Mouse (Mus musculus): Measurements from ENCODE around the gene Ggt7. TPM values are rescaled to one million over a fixed set of nuclear protein-coding genes. Genes with fewer than 3 reads are reported as not detected.
"Not testable (repeated sequence)": the region's sequence is repeated elsewhere in the genome, so short reads cannot be mapped to it uniquely, and the experiment has no call there.

Gene Ggt7
- polyA plus RNA-seq, 1 experiment = 7.0 TPM

DNA sequence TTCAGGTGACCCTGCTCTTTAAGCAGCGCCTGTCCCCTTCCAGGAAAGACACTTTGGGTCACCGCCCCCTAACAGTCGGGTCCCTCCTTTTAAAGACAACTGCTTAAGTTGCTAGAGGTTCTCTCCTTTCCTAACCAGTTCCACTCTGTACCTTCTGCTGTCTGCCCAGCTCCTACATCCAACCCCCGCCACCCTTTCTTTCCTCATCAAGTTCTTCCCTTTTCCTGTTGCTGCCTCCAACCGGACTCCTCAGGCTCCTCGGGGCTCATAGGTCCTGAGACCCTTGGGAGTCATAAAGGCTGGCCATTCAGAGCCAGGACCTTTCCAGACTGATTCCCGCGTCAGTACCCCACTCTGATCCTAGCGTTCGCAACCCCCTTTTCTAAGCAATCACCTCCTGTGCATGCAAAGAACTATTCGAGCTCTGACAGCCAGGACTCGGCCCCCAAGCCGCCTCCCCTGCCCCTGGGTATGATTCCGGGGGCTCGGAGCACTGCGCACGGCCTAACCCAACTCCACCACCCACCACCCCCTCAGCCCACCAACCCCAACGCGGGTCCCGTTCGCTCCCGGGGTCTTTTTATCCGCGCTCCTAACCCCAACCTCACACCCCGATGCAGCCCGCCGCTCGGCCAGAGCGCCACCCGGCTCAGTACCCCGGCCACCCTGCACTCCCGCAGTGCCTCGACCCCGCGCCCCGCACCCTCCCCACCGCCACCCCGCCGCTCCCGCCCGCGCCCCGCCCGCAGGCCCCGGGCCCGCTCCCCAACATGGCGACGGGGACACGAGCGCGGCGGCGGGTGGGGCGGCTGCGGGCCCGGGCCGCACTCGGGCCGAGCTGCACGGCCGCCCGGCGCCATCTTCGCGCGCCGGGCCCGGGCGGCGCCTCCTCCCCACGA lies 45.1 kb downstream of the Ggt7 start:
- TF ChIP-seq CTCF (IDR thresholded peaks at IDR 0.05; ENCODE audit: extremely low read depth, insufficient read length, insufficient replicate concordance, low read depth, low read length) (no peak), POLR2A (IDR thresholded peaks at IDR 0.05; ENCODE audit: low read depth, low read length) (no peak)

DNA sequence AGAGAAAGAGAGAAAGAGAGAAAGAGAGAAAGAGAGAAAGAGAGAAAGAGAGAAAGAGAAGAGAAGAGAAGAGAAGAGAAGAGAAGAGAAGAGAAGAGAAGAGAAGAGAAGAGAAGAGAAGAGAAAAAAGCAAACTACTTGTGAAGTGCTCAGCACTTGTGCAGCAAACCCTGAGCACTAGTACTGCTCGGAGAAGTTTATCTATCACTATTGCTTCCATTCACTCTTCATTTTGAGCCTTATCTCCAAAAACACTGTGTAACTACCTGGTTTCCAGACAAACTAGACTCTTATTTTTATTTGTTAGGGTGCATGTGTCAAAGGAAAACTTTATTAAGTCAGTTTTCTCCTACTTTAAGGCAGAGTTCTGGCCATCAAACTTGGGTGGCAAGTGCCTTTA lies 51.2 kb downstream of the Ggt7 start:
- no peaks in the 10 kb centered on the region; the same call in 1 of the 2 replicates for H3K36me3 ChIP-seq (ENCODE audit: control insufficient read depth, insufficient read depth, low read length)
- no peak overlapping the region for H3K4me3 ChIP-seq (ENCODE audit: low read depth, low read length)
- no peak for TF ChIP-seq CTCF (IDR thresholded peaks at IDR 0.05; ENCODE audit: extremely low read depth, insufficient read length, insufficient replicate concordance, low read depth, low read length)
- TF ChIP-seq POLR2A (IDR thresholded peaks at IDR 0.05; ENCODE audit: low read depth, low read length) = no peak
- H3K27me3 ChIP-seq (ENCODE audit: control insufficient read depth, insufficient read depth, low read length) = no peaks in the 10 kb centered on the region
- no peaks in the 10 kb centered on the region for H3K4me1 ChIP-seq (ENCODE audit: control insufficient read depth, insufficient read depth, insufficient read length, low read length)
- WGBS = 80% methylated on average over 1 of the region's 1 CpGs
- H3K27ac ChIP-seq (ENCODE audit: insufficient read depth, low read depth, low read length) = no peak overlapping the region

More for the DNA sequence above, 45.1 kb downstream of the Ggt7 start:
- 0 out of 2 replicates have a peak, but pooled peaks cover 3% of the 10 kb centered on the region for H3K27me3 ChIP-seq (ENCODE audit: control insufficient read depth, insufficient read depth, low read length)
- H3K36me3 ChIP-seq (ENCODE audit: control insufficient read depth, insufficient read depth, low read length) = no peaks in the 10 kb centered on the region
- H3K4me1 ChIP-seq (ENCODE audit: control insufficient read depth, insufficient read depth, insufficient read length, low read length) = no peaks in the 10 kb centered on the region; the same call in 1 of the 2 replicates
- 1% methylated on average over 70 of the region's 71 CpGs for WGBS
- peak overlapping the region; percentile 65 for H3K27ac ChIP-seq (ENCODE audit: insufficient read depth, low read depth, low read length)
- peak overlapping the region; percentile 90 for H3K4me3 ChIP-seq (ENCODE audit: low read depth, low read length)

GRCm38 (mm10) chr2:155453591-155453990 lies 64.4 kb downstream of the Ggt7 start:
- H3K27ac ChIP-seq (ENCODE audit: insufficient read depth, low read depth, low read length) = no peak overlapping the region
- WGBS = 82% methylated on average over 7 of the region's 7 CpGs
- no peak overlapping the region for H3K4me3 ChIP-seq (ENCODE audit: low read depth, low read length)
- TF ChIP-seq POLR2A (IDR thresholded peaks at IDR 0.05; ENCODE audit: low read depth, low read length) = no peak
- no peak for TF ChIP-seq CTCF (IDR thresholded peaks at IDR 0.05; ENCODE audit: extremely low read depth, insufficient read length, insufficient replicate concordance, low read depth, low read length)
- H3K36me3 ChIP-seq (ENCODE audit: control insufficient read depth, insufficient read depth, low read length) = 0 out of 2 replicates have a peak, but pooled peaks cover 6% of the 10 kb centered on the region
- H3K27me3 ChIP-seq (ENCODE audit: control insufficient read depth, insufficient read depth, low read length) = no peaks in the 10 kb centered on the region
- no peaks in the 10 kb centered on the region for H3K4me1 ChIP-seq (ENCODE audit: control insufficient read depth, insufficient read depth, insufficient read length, low read length)

DNA sequence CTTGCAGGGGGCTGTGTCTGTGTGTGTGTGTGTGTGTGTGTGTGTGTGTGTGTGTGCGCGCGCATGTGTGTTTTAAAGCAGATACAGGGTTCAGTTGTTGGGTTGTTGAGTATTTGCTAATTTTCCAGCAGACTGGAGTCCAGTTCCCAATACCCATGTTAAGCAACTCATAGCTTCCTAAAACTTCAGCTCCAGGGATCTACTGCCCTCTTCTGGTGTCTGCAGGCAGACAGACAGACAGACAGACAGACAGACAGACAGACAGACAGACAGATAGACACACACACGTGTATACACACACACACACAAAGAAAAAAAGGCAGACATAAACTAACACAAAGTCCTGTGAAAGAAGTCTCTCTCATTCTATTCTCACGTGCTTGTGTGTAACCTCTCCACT lies 66.8 kb downstream of the Ggt7 start:
- 86% methylated on average over 5 of the region's 5 CpGs for WGBS
- Histone ChIP-seq H3K27me3 (ENCODE audit: control insufficient read depth, insufficient read depth, low read length) (no peaks in the 10 kb centered on the region), H3K27ac (ENCODE audit: insufficient read depth, low read depth, low read length) (no peak overlapping the region), H3K36me3 (ENCODE audit: control insufficient read depth, insufficient read depth, low read length) (0 out of 2 replicates have a peak, but pooled peaks cover 6% of the 10 kb centered on the region), H3K4me3 (ENCODE audit: low read depth, low read length) (no peak overlapping the region), H3K4me1 (ENCODE audit: control insufficient read depth, insufficient read depth, insufficient read length, low read length) (no peaks in the 10 kb centered on the region)
- TF ChIP-seq CTCF (IDR thresholded peaks at IDR 0.05; ENCODE audit: extremely low read depth, insufficient read length, insufficient replicate concordance, low read depth, low read length) = no peak
- no peak for TF ChIP-seq POLR2A (IDR thresholded peaks at IDR 0.05; ENCODE audit: low read depth, low read length)

- not testable (repeated sequence) for H3K36me3 ChIP-seq (ENCODE audit: control insufficient read depth, insufficient read depth, low read length); H3K27ac ChIP-seq (ENCODE audit: insufficient read depth, low read depth, low read length); H3K4me1 ChIP-seq (ENCODE audit: control insufficient read depth, insufficient read depth, insufficient read length, low read length); H3K4me3 ChIP-seq (ENCODE audit: low read depth, low read length); H3K27me3 ChIP-seq (ENCODE audit: control insufficient read depth, insufficient read depth, low read length)
- 100% methylated on average over 1 of the region's 1 CpGs for WGBS
Observed at GRCm38 (mm10) chr2:155447906-155448305, 70.1 kb downstream of the Ggt7 start.

DNA sequence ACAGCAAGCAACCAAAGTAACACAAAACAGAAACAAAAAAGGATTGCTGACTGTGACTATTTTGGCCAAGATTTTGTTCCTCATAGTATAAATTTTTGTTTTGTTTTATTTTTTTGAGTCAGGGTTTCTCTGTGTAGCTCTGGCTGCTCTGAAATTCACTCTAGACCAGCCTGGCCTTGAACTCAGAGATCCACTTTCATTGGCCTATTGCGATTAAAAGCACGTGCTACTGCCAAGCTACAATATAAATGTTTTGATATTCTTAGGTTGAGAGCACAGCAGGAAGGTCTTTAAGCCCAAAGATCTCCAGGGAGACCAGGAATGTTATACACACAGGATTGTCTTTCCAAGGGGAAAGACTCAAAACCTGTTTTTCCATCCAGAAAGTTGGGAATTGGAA lies 74.6 kb downstream of the Ggt7 start:
- TF ChIP-seq CTCF (IDR thresholded peaks at IDR 0.05; ENCODE audit: extremely low read depth, insufficient read length, insufficient replicate concordance, low read depth, low read length) (no peak), POLR2A (IDR thresholded peaks at IDR 0.05; ENCODE audit: low read depth, low read length) (no peak)
- H3K27me3 ChIP-seq (ENCODE audit: control insufficient read depth, insufficient read depth, low read length) = no peaks in the 10 kb centered on the region
- H3K36me3 ChIP-seq (ENCODE audit: control insufficient read depth, insufficient read depth, low read length) = no peaks in the 10 kb centered on the region
- no peak overlapping the region for H3K27ac ChIP-seq (ENCODE audit: insufficient read depth, low read depth, low read length)
- H3K4me3 ChIP-seq (ENCODE audit: low read depth, low read length) = no peak overlapping the region
- WGBS = 49% methylated on average over 2 of the region's 2 CpGs
- H3K4me1 ChIP-seq (ENCODE audit: control insufficient read depth, insufficient read depth, insufficient read length, low read length) = no peaks in the 10 kb centered on the region

- 46% methylated on average over 4 of the region's 4 CpGs for WGBS
- Histone ChIP-seq H3K27ac (ENCODE audit: insufficient read depth, low read depth, low read length) (no peak overlapping the region), H3K27me3 (ENCODE audit: control insufficient read depth, insufficient read depth, low read length) (no peaks in the 10 kb centered on the region), H3K4me1 (ENCODE audit: control insufficient read depth, insufficient read depth, insufficient read length, low read length) (no peaks in the 10 kb centered on the region), H3K36me3 (ENCODE audit: control insufficient read depth, insufficient read depth, low read length) (no peaks in the 10 kb centered on the region), H3K4me3 (ENCODE audit: low read depth, low read length) (no peak overlapping the region)
- TF ChIP-seq CTCF (IDR thresholded peaks at IDR 0.05; ENCODE audit: extremely low read depth, insufficient read length, insufficient replicate concordance, low read depth, low read length) (no peak), POLR2A (IDR thresholded peaks at IDR 0.05; ENCODE audit: low read depth, low read length) (no peak)
Observed at GRCm38 (mm10) chr2:155442916-155443315, 75.1 kb downstream of the Ggt7 start.

Other genes starting within 250 kb of the Ggt7 start
- 85.8 and 215 TPM in 2 replicates for gene Map1lc3a, start 241.9 kb downstream of the Ggt7 start, polyA plus RNA-seq (2012; rRNA removed)
- gene Pigu, start 160.8 kb downstream of the Ggt7 start, polyA plus RNA-seq (2012; rRNA removed) = 13.7 and 26.2 TPM in 2 replicates
- 161 and 164 TPM in 2 replicates for gene Trp53inp2, start 137.2 kb downstream of the Ggt7 start, polyA plus RNA-seq (2012; rRNA removed)
- 14.5 and 57.0 TPM in 2 replicates for gene Ncoa6, start 44.3 kb downstream of the Ggt7 start, polyA plus RNA-seq (2012; rRNA removed)
- 9.1 and 18.8 TPM in 2 replicates for gene Acss2, start 289 bp downstream of the Ggt7 start, polyA plus RNA-seq (2012; rRNA removed)
- 73.0 and 85.3 TPM in 2 replicates for gene Gss, start 74.6 kb upstream of the Ggt7 start, polyA plus RNA-seq (2012; rRNA removed)
- gene Myh7b, start 93.0 kb upstream of the Ggt7 start, polyA plus RNA-seq (2012; rRNA removed) = 0.47 and 0.51 TPM in 2 replicates
- 66.5 and 133 TPM in 2 replicates for gene Trpc4ap, start 174.1 kb upstream of the Ggt7 start, polyA plus RNA-seq (2012; rRNA removed)
- 60.3 and 96.4 TPM in 2 replicates for gene Edem2, start 211.2 kb upstream of the Ggt7 start, polyA plus RNA-seq (2012; rRNA removed)
- not detected in 2 replicates for gene Gm17581, start 217.6 kb upstream of the Ggt7 start, polyA plus RNA-seq (2012; rRNA removed)
- 4.8 and 6.8 TPM in 2 replicates for gene Procr, start 232.9 kb upstream of the Ggt7 start, polyA plus RNA-seq (2012; rRNA removed)